Mouse (Mus musculus) lung, embryonic 14.5 days (tissue): ENCODE results near the gene Mgea5. TPM values are rescaled to one million over a fixed set of nuclear protein-coding genes. Genes with fewer than 3 reads are reported as not detected.

Experiments used
- ATAC-seq: fragments of 200-750 bp; cut with Nextera tagmentation; 2 replicates; pipeline ENCODE4 v1.8.0; 2017; ENCODE audit warnings: mild to moderate bottlenecking, moderate TSS enrichment, moderate library complexity; ENCODE audit not compliant: insufficient read depth
- DNase-seq: peaks from one replicate; pipeline ENCODE4 v3.0.0-alpha.2; 2015
- H3K27ac ChIP-seq: fragments of 300-500 bp; sonication (generic); 2 replicates; pipeline ENCODE4 v1.5.1; 2014; ENCODE audit warnings: low read depth, mild to moderate bottlenecking, moderate library complexity
- H3K27me3 ChIP-seq: fragments of 300-500 bp; sonication (generic); 2 replicates; pipeline ENCODE4 v1.6.1; 2014; ENCODE audit warnings: low read length, control low read depth; ENCODE audit not compliant: insufficient read depth
- H3K36me3 ChIP-seq: fragments of 300-500 bp; sonication (generic); 2 replicates; pipeline ENCODE4 v1.6.1; 2014; ENCODE audit warnings: control low read depth; ENCODE audit not compliant: insufficient read depth
- H3K4me1 ChIP-seq: fragments of 300-500 bp; sonication (generic); 2 replicates; pipeline ENCODE4 v1.6.1; 2014; ENCODE audit warnings: antibody characterized with exemption, control low read depth; ENCODE audit not compliant: insufficient read depth
- H3K4me2 ChIP-seq: fragments of 300-500 bp; sonication (generic); 2 replicates; pipeline ENCODE4 v1.6.1; 2014; ENCODE audit warnings: mild to moderate bottlenecking
- H3K4me3 ChIP-seq: fragments of 300-500 bp; sonication (generic); 2 replicates; pipeline ENCODE4 v1.5.1; 2014; ENCODE audit warnings: low read depth, low read length
- H3K9ac ChIP-seq: fragments of 300-500 bp; sonication (generic); 2 replicates; pipeline ENCODE4 v1.6.1; 2014
- H3K9me3 ChIP-seq: fragments of 300-500 bp; sonication (generic); 2 replicates; pipeline ENCODE4 v1.6.1; 2016; ENCODE audit warnings: low read depth, low read length, control low read depth
- CTCF ChIP-seq: IDR thresholded peaks from 2 replicates; pipeline ENCODE4 v1.5.1; 2016; ENCODE audit warnings: antibody characterized with exemption, low read depth
- WGBS: fragments of 180-500 bp; shearing (Covaris S2); extraction: QIAGEN DNeasy Blood & Tissue Kit; methylation state at CpG from one replicate; pipeline ENCODE4 v1.1.7; 2014; 5-methylcytosine and 5-hydroxymethylcytosine counted together
- polyA plus RNA-seq: library from polyadenylated mRNA; unstranded; fragments of >200 nt; fragmentation: Nextera tagmentation; extraction: Ambion mirVana; gene quantifications from 2 replicates; pipeline ENCODE4 v1.2.1, GENCODE M21; 2014

Gene Mgea5
- polyA plus RNA-seq, 1 experiment from 2014 or later = 61.8 TPM

GRCm38 (mm10) chr19:45737208-45737845 is 46.3 kb downstream of the Mgea5 start:
- no peak for TF ChIP-seq CTCF
- no peaks in the 10 kb centered on the region for H3K9me3 ChIP-seq
- H3K4me1 ChIP-seq = peaks cover 9% of the 10 kb centered on the region; the same call in 1 of the 2 replicates
- H3K4me3 ChIP-seq = peak overlapping the region; percentile 27
- H3K4me2 ChIP-seq = peak overlapping the region; percentile 62
- 15% methylated on average over 23 of the region's 23 CpGs for WGBS
- H3K9ac ChIP-seq = no peak overlapping the region
- ATAC-seq (peak; percentile 39; the same call in 1 of the 2 replicates), DNase-seq (no peak)
- H3K27ac ChIP-seq = no peak overlapping the region
- no peaks in the 10 kb centered on the region for H3K36me3 ChIP-seq
- H3K27me3 ChIP-seq = peaks cover 99% of the 10 kb centered on the region

- Histone ChIP-seq H3K4me1 (peaks cover 6% of the 10 kb centered on the region; the same call in 1 of the 2 replicates), H3K36me3 (no peaks in the 10 kb centered on the region), H3K9ac (no peak overlapping the region), H3K27ac (no peak overlapping the region), H3K27me3 (peaks cover 97% of the 10 kb centered on the region), H3K9me3 (no peaks in the 10 kb centered on the region), H3K4me3 (peak overlapping the region; percentile 27), H3K4me2 (peak overlapping the region; percentile 62)
- peak; percentile 63; the same call in 1 of the 2 replicates for ATAC-seq
- TF ChIP-seq CTCF = no peak
- 1% methylated on average over 28 of the region's 28 CpGs for WGBS
- peak; percentile 78 for DNase-seq
Observed at GRCm38 (mm10) chr19:45736855-45737207, 46.8 kb downstream of the Mgea5 start.

- no peaks in the 10 kb centered on the region for H3K9me3 ChIP-seq
- WGBS = 41% methylated on average over 1 of the region's 1 CpGs
- H3K27me3 ChIP-seq = peaks cover 91% of the 10 kb centered on the region
- H3K4me2 ChIP-seq = no peak overlapping the region
- no peak overlapping the region for H3K27ac ChIP-seq
- TF ChIP-seq CTCF = no peak
- no peak overlapping the region for H3K4me3 ChIP-seq
- DNase-seq (no peak), ATAC-seq (no peak)
- H3K9ac ChIP-seq = no peak overlapping the region
- peaks cover 6% of the 10 kb centered on the region; the same call in 1 of the 2 replicates for H3K4me1 ChIP-seq
- H3K36me3 ChIP-seq = no peaks in the 10 kb centered on the region
Observed at GRCm38 (mm10) chr19:45736241-45736640, 47.4 kb downstream of the Mgea5 start.

- H3K36me3 ChIP-seq = no peaks in the 10 kb centered on the region
- no peak for DNase-seq
- no peak overlapping the region for H3K27ac ChIP-seq
- H3K27me3 ChIP-seq = peaks cover 77% of the 10 kb centered on the region
- no peak for TF ChIP-seq CTCF
- no peak overlapping the region for H3K9ac ChIP-seq
- H3K4me3 ChIP-seq = no peak overlapping the region
- no peak overlapping the region for H3K4me2 ChIP-seq
- ATAC-seq = no peak
- no peaks in the 10 kb centered on the region for H3K9me3 ChIP-seq
- H3K4me1 ChIP-seq = peaks cover 6% of the 10 kb centered on the region; the same call in 1 of the 2 replicates
- WGBS = 35% methylated on average over 7 of the region's 7 CpGs
Observed at GRCm38 (mm10) chr19:45734762-45735161, 48.9 kb downstream of the Mgea5 start.

- 64% methylated on average over 5 of the region's 5 CpGs for WGBS
- no peak overlapping the region for H3K4me2 ChIP-seq
- no peaks in the 10 kb centered on the region for H3K9me3 ChIP-seq
- ATAC-seq (no peak), DNase-seq (no peak)
- peaks cover 6% of the 10 kb centered on the region; the same call in 1 of the 2 replicates for H3K4me1 ChIP-seq
- no peak for TF ChIP-seq CTCF
- peaks cover 71% of the 10 kb centered on the region for H3K27me3 ChIP-seq
- no peak overlapping the region for H3K9ac ChIP-seq
- H3K4me3 ChIP-seq = no peak overlapping the region
- no peaks in the 10 kb centered on the region for H3K36me3 ChIP-seq
- H3K27ac ChIP-seq = no peak overlapping the region
Observed at GRCm38 (mm10) chr19:45734191-45734590, 49.4 kb downstream of the Mgea5 start.

- WGBS = 12% methylated on average over 10 of the region's 10 CpGs
- no peak for ATAC-seq
Observed at GRCm38 (mm10) chr19:45733564-45733963, 50.1 kb downstream of the Mgea5 start.

GRCm38 (mm10) chr19:45731658-45732057 is 52.0 kb downstream of the Mgea5 start:
- Histone ChIP-seq H3K4me1 (no peaks in the 10 kb centered on the region), H3K27ac (no peak overlapping the region), H3K4me2 (no peak overlapping the region), H3K36me3 (no peaks in the 10 kb centered on the region), H3K9me3 (no peaks in the 10 kb centered on the region), H3K9ac (no peak overlapping the region), H3K4me3 (no peak overlapping the region), H3K27me3 (peaks cover 46% of the 10 kb centered on the region)
- ATAC-seq (no peak), DNase-seq (no peak)
- no peak for TF ChIP-seq CTCF
- WGBS = 70% methylated on average over 7 of the region's 7 CpGs

More at GRCm38 (mm10) chr19:45733564-45733963, 50.1 kb downstream of the Mgea5 start:
- H3K36me3 ChIP-seq = no peaks in the 10 kb centered on the region
- no peak for DNase-seq
- no peak overlapping the region for H3K9ac ChIP-seq
- H3K4me1 ChIP-seq = peaks cover 6% of the 10 kb centered on the region; the same call in 1 of the 2 replicates
- no peaks in the 10 kb centered on the region for H3K9me3 ChIP-seq
- H3K4me3 ChIP-seq = no peak overlapping the region
- H3K27ac ChIP-seq = no peak overlapping the region
- no peak overlapping the region for H3K4me2 ChIP-seq
- peaks cover 65% of the 10 kb centered on the region for H3K27me3 ChIP-seq
- TF ChIP-seq CTCF = no peak
